Mouse (Mus musculus) kidney, adult 2 months (tissue): ENCODE measurements at regions not wholly inside any gene's neighbourhood (a gene's known extent, or its start where the extent isn't known, plus 50 kb on each side); places are given as distances from the start of the nearest gene placed in this dataset.

Experiments
- CTCF ChIP-seq: fragments of 200-500 bp; conservative IDR thresholded peaks from 2 replicates; pipeline ENCODE4 v1.5.1; 2011; ENCODE audit warnings: low read depth, mild to moderate bottlenecking, control low read depth, low read length, moderate library complexity, mixed read lengths; ENCODE audit not compliant: insufficient read depth, insufficient read length
- POLR2A ChIP-seq: fragments of 200-500 bp; IDR thresholded peaks from one replicate; pipeline ENCODE4 v1.6.1; 2011; ENCODE audit warnings: low read depth, low read length, control low read depth

- TF ChIP-seq POLR2A (no peak), CTCF (no peak)
Measured at GRCm38 (mm10) chr14:48869956-48870355, 195.9 kb upstream of the Ap5m1 start.
